Mouse (Mus musculus): Measurements from ENCODE around the gene Hyou1. TPM values are rescaled to one million over a fixed set of nuclear protein-coding genes. Genes with fewer than 3 reads are reported as not detected.

The Hyou1 gene
- polyA plus RNA-seq, 1 experiment from 2014 or later: 31.0 TPM

GRCm38 (mm10) chr9:44341487-44341886 is 37.8 kb upstream of the Hyou1 start:
- H3K36me3 ChIP-seq: peaks cover 16% of the 10 kb centered on the region; the same call in 1 of the 2 replicates
- WGBS: 89% methylated on average over 5 of the region's 5 CpGs
- no peak overlapping the region for H3K9ac ChIP-seq
- H3K27ac ChIP-seq: no peak overlapping the region
- no peak overlapping the region for H3K4me2 ChIP-seq (replicated peaks)
- no peak for ATAC-seq (ENCODE audit: low FRiP score, low read depth)
- no peaks in the 10 kb centered on the region for H3K27me3 ChIP-seq (replicated peaks)
- H3K9me3 ChIP-seq: no peaks in the 10 kb centered on the region
- H3K4me3 ChIP-seq: no peak overlapping the region
- H3K4me1 ChIP-seq: peaks cover 24% of the 10 kb centered on the region

GRCm38 (mm10) chr9:44342173-44342572 is 37.1 kb upstream of the Hyou1 start:
- Histone ChIP-seq H3K27ac (no peak overlapping the region), H3K36me3 (peaks cover 20% of the 10 kb centered on the region), H3K4me2 (replicated peaks) (0 out of 2 replicates have a peak overlapping the region, but pooled peaks have one; percentile 5), H3K9me3 (no peaks in the 10 kb centered on the region), H3K27me3 (replicated peaks) (no peaks in the 10 kb centered on the region), H3K9ac (no peak overlapping the region), H3K4me3 (no peak overlapping the region; the same call in 1 of the 2 replicates), H3K4me1 (peaks cover 17% of the 10 kb centered on the region)
- 86% methylated on average over 3 of the region's 3 CpGs for WGBS
- ATAC-seq (ENCODE audit: low FRiP score, low read depth): no peak

- no peak for ATAC-seq (ENCODE audit: low FRiP score, low read depth)
- peaks cover 24% of the 10 kb centered on the region for H3K36me3 ChIP-seq
- H3K4me2 ChIP-seq (replicated peaks): peak overlapping the region; percentile 64; the same call in 1 of the 2 replicates
- peaks cover 12% of the 10 kb centered on the region for H3K4me1 ChIP-seq
- H3K4me3 ChIP-seq: no peak overlapping the region; the same call in 1 of the 2 replicates
- WGBS: 94% methylated on average over 1 of the region's 1 CpGs
- H3K9me3 ChIP-seq: no peaks in the 10 kb centered on the region
- H3K27me3 ChIP-seq (replicated peaks): no peaks in the 10 kb centered on the region
- H3K9ac ChIP-seq: no peak overlapping the region
- no peak overlapping the region for H3K27ac ChIP-seq
These were observed 36.7 kb upstream of the Hyou1 start for GRCm38 (mm10) chr9:44342605-44343004.

- Histone ChIP-seq H3K27me3 (replicated peaks) (no peaks in the 10 kb centered on the region), H3K9me3 (no peaks in the 10 kb centered on the region), H3K27ac (peak overlapping the region; percentile 7; the same call in 1 of the 2 replicates), H3K4me1 (peaks cover 9% of the 10 kb centered on the region), H3K4me2 (replicated peaks) (peak overlapping the region; percentile 64), H3K36me3 (peaks cover 31% of the 10 kb centered on the region), H3K4me3 (peak overlapping the region; percentile 76), H3K9ac (peak overlapping the region; percentile 71)
- ATAC-seq (ENCODE audit: low FRiP score, low read depth): peak; percentile 19; the same call in 1 of the 2 replicates
- 12% methylated on average over 6 of the region's 6 CpGs for WGBS
These were observed 36.0 kb upstream of the Hyou1 start for GRCm38 (mm10) chr9:44343290-44343689.

GRCm38 (mm10) chr9:44343781-44344421 is 35.4 kb upstream of the Hyou1 start, which contains the start of gene Hmbs:
TSS of gene Hmbs (minus strand) at chr9:44344228.
- WGBS: under 1% methylated on average over 39 of the region's 39 CpGs
- Histone ChIP-seq H3K9ac (peak within 1 kb of the TSS; percentile 71), H3K4me1 (peaks cover 9% of the 10 kb centered on the region), H3K36me3 (peaks cover 33% of the 10 kb centered on the region), H3K4me2 (replicated peaks) (peak within 1 kb of the TSS; percentile 64), H3K27me3 (replicated peaks) (no peaks in the 10 kb centered on the region), H3K27ac (peak within 1 kb of the TSS; percentile 88), H3K4me3 (peak within 1 kb of the TSS; percentile 76), H3K9me3 (no peaks in the 10 kb centered on the region)
- peak; percentile 96 for ATAC-seq (ENCODE audit: low FRiP score, low read depth)

GRCm38 (mm10) chr9:44345570-44346433 is 33.5 kb upstream of the Hyou1 start:
- WGBS: 92% methylated on average over 6 of the region's 6 CpGs
- H3K4me3 ChIP-seq: no peak overlapping the region
- no peak for ATAC-seq (ENCODE audit: low FRiP score, low read depth)
- no peak overlapping the region for H3K27ac ChIP-seq
- H3K9ac ChIP-seq: no peak overlapping the region
- no peak overlapping the region for H3K4me2 ChIP-seq (replicated peaks)
- peaks cover 9% of the 10 kb centered on the region for H3K4me1 ChIP-seq
- no peaks in the 10 kb centered on the region for H3K9me3 ChIP-seq
- no peaks in the 10 kb centered on the region for H3K27me3 ChIP-seq (replicated peaks)
- peaks cover 46% of the 10 kb centered on the region for H3K36me3 ChIP-seq

- Histone ChIP-seq H3K36me3 (peaks cover 53% of the 10 kb centered on the region), H3K4me2 (replicated peaks) (no peak overlapping the region)
- 94% methylated on average over 9 of the region's 9 CpGs for WGBS
These were observed 32.1 kb upstream of the Hyou1 start for GRCm38 (mm10) chr9:44347166-44347565.

GRCm38 (mm10) chr9:44347621-44348020 is 31.7 kb upstream of the Hyou1 start:
- Histone ChIP-seq H3K27ac (no peak overlapping the region), H3K36me3 (peaks cover 58% of the 10 kb centered on the region)
- ATAC-seq (ENCODE audit: low FRiP score, low read depth): no peak

More at GRCm38 (mm10) chr9:44347166-44347565, 32.1 kb upstream of the Hyou1 start:
- H3K27ac ChIP-seq: no peak overlapping the region
- ATAC-seq (ENCODE audit: low FRiP score, low read depth): no peak
- H3K27me3 ChIP-seq (replicated peaks): no peaks in the 10 kb centered on the region
- peaks cover 9% of the 10 kb centered on the region for H3K4me1 ChIP-seq
- H3K4me3 ChIP-seq: no peak overlapping the region
- no peaks in the 10 kb centered on the region for H3K9me3 ChIP-seq
- no peak overlapping the region for H3K9ac ChIP-seq

GRCm38 (mm10) chr9:44348546-44348945 is 30.7 kb upstream of the Hyou1 start:
- H3K27ac ChIP-seq: no peak overlapping the region
- 95% methylated on average over 4 of the region's 4 CpGs for WGBS
- no peaks in the 10 kb centered on the region for H3K27me3 ChIP-seq (replicated peaks)
- no peak overlapping the region for H3K9ac ChIP-seq
- no peak for ATAC-seq (ENCODE audit: low FRiP score, low read depth)
- H3K4me1 ChIP-seq: no peaks in the 10 kb centered on the region
- H3K4me2 ChIP-seq (replicated peaks): no peak overlapping the region
- peaks cover 67% of the 10 kb centered on the region for H3K36me3 ChIP-seq
- H3K4me3 ChIP-seq: no peak overlapping the region
- H3K9me3 ChIP-seq: no peaks in the 10 kb centered on the region

More at GRCm38 (mm10) chr9:44347621-44348020, 31.7 kb upstream of the Hyou1 start:
- H3K4me2 ChIP-seq (replicated peaks): no peak overlapping the region
- H3K27me3 ChIP-seq (replicated peaks): no peaks in the 10 kb centered on the region
- peaks cover 8% of the 10 kb centered on the region for H3K4me1 ChIP-seq
- 89% methylated on average over 4 of the region's 4 CpGs for WGBS
- H3K9ac ChIP-seq: no peak overlapping the region
- no peak overlapping the region for H3K4me3 ChIP-seq
- no peaks in the 10 kb centered on the region for H3K9me3 ChIP-seq

- no peak overlapping the region for H3K9ac ChIP-seq
- H3K27me3 ChIP-seq (replicated peaks): no peaks in the 10 kb centered on the region
- peaks cover 96% of the 10 kb centered on the region for H3K36me3 ChIP-seq
- H3K4me2 ChIP-seq (replicated peaks): no peak overlapping the region
- H3K27ac ChIP-seq: no peak overlapping the region
- H3K9me3 ChIP-seq: no peaks in the 10 kb centered on the region
- no peak overlapping the region for H3K4me3 ChIP-seq
- no peaks in the 10 kb centered on the region for H3K4me1 ChIP-seq
- WGBS: 96% methylated on average over 4 of the region's 4 CpGs
- ATAC-seq (ENCODE audit: low FRiP score, low read depth): no peak
These were observed 27.9 kb upstream of the Hyou1 start for GRCm38 (mm10) chr9:44351396-44351795.

- Histone ChIP-seq H3K9ac (no peak overlapping the region), H3K27ac (no peak overlapping the region), H3K36me3 (peaks cover 98% of the 10 kb centered on the region), H3K4me2 (replicated peaks) (no peak overlapping the region), H3K4me1 (no peaks in the 10 kb centered on the region), H3K27me3 (replicated peaks) (no peaks in the 10 kb centered on the region), H3K4me3 (no peak overlapping the region), H3K9me3 (no peaks in the 10 kb centered on the region)
- ATAC-seq (ENCODE audit: low FRiP score, low read depth): no peak
- 92% methylated on average over 10 of the region's 10 CpGs for WGBS
These were observed 27.0 kb upstream of the Hyou1 start for GRCm38 (mm10) chr9:44352337-44352736.

GRCm38 (mm10) chr9:44353142-44353541 is 26.1 kb upstream of the Hyou1 start:
- ATAC-seq (ENCODE audit: low FRiP score, low read depth): no peak

More at GRCm38 (mm10) chr9:44353142-44353541, 26.1 kb upstream of the Hyou1 start:
- 97% methylated on average over 6 of the region's 6 CpGs for WGBS
- no peaks in the 10 kb centered on the region for H3K9me3 ChIP-seq
- no peaks in the 10 kb centered on the region for H3K27me3 ChIP-seq (replicated peaks)
- peaks cover 95% of the 10 kb centered on the region for H3K36me3 ChIP-seq
- H3K27ac ChIP-seq: no peak overlapping the region
- no peak overlapping the region for H3K4me2 ChIP-seq (replicated peaks)
- no peak overlapping the region for H3K4me3 ChIP-seq
- H3K4me1 ChIP-seq: no peaks in the 10 kb centered on the region
- no peak overlapping the region for H3K9ac ChIP-seq

Data from neural tube, embryonic 12.5 days (tissue).